Mouse (Mus musculus): ENCODE data around the gene Pabpc5. TPM values are rescaled to one million over a fixed set of nuclear protein-coding genes. Genes with fewer than 3 reads are reported as not detected.

Gene Pabpc5
- polyA plus RNA-seq (2015; fragmentation: Nextera tagmentation; extraction: Ambion mirVana) = 0.15 and 0.28 TPM in 2 replicates

DNA sequence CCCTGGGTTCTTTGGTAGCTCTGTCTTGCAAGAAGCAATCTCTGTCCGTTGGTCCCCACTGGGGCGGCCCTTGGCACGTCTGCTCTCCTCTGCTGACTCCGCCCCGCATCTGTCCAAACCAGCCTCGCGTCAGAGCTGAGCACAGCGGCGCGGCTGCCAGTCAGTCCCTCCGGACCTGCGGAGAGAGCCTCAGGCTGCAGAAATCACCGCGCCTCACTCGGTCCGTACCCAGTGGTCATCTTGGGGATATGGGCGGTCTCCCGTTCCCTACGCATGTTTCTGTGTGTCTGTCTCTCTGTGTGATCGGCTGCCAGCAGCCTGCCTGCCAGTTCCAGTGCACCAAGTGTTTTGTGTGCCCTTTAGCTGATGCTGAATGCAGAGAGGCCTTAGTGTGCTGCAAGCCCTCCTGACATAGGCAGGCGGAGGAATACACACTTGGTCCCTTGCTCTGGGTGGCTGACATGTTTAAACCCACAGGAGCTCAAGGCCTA is at the start of gene Pabpc5:
TSS of gene Pabpc5 (plus strand) at position 116 of the 491 bp plus-strand sequence.

